Mouse (Mus musculus): ENCODE data around the gene Dnase1l2.
"Not testable (repeated sequence)": the region's sequence is repeated elsewhere in the genome, so short reads cannot be mapped to it uniquely, and the experiment has no call there.

Dnase1l2 gene

GRCm38 (mm10) chr17:24472512-24472911 is 29.6 kb upstream of the Dnase1l2 start:
- DNase-seq (ENCODE audit: extremely low read depth, low read depth) = no peak

- no peak for DNase-seq (ENCODE audit: extremely low read depth, low read depth)
Measured at GRCm38 (mm10) chr17:24470701-24471527, 28.0 kb upstream of the Dnase1l2 start.

DNA sequence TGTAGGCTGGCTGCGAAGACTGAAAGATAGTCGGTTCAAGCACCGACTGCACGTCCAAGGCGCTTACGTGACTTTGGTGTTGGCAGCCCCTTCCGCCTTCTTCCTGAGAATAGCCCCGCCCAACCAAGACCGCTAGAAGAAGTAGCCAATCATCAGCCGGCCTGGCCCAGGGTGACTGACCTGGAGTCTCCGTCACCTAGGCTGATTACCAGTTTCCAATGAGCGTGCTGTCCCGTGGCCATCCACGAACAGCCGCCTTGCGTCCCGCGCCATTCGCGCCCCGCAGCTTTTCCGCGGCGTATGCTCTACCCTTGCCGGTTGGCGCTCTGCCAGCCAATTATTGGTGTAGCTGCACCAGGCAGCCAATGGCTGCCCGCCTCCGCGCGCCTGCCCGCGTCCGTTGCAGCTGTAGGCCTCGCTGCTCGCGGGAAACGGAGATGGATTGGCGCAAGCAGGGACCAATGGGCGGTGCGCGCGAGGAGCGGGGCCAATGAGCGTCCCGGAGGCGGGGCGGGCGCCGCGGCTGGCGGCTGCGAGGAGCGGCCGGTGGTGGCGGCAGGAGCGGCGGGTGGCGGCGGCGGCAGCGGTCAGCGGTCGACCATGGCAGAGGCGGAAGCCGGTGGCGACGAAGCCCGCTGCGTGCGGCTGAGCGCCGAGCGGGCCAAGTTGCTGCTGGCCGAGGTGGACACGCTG is 27.2 kb upstream of the Dnase1l2 start, which contains the start of the genes E4f1 and Pgp:
Gene E4f1 (minus strand): TSS at position 404 of the 693 bp plus-strand sequence.
Gene Pgp (plus strand): TSS at position 483 of the 693 bp plus-strand sequence.
- peak; percentile 94 for DNase-seq (ENCODE audit: extremely low read depth, low read depth)

DNA sequence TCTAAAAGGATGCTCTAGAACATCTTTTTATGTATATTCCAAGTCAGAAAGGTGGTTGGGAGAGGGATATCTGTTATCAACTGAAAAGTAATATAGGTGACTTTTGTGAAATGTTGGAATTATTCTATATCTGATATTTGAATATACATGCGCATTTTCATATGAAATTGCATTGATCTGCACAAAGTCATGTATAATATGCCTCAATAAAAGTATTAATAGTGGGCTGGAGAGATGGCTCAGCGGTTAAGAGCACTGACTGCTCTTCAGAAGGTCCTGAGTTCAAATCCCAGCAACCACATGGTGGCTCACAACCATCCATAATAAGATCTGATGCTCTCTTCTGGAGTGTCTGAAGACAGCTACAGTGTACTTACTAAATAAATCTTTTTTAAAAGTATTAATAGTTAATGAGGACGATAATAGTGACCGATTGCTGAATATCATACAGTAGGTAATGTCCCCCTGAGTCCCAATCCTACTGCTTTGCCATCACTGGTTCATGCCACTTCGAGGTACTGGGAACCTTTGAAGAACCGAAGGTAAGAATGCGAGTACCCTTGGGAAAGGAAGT is 26.5 kb upstream of the Dnase1l2 start:
- peak; percentile 36 for DNase-seq (ENCODE audit: extremely low read depth, low read depth)

GRCm38 (mm10) chr17:24468636-24469246 is 25.8 kb upstream of the Dnase1l2 start:
- DNase-seq (ENCODE audit: extremely low read depth, low read depth) = no peak

DNA sequence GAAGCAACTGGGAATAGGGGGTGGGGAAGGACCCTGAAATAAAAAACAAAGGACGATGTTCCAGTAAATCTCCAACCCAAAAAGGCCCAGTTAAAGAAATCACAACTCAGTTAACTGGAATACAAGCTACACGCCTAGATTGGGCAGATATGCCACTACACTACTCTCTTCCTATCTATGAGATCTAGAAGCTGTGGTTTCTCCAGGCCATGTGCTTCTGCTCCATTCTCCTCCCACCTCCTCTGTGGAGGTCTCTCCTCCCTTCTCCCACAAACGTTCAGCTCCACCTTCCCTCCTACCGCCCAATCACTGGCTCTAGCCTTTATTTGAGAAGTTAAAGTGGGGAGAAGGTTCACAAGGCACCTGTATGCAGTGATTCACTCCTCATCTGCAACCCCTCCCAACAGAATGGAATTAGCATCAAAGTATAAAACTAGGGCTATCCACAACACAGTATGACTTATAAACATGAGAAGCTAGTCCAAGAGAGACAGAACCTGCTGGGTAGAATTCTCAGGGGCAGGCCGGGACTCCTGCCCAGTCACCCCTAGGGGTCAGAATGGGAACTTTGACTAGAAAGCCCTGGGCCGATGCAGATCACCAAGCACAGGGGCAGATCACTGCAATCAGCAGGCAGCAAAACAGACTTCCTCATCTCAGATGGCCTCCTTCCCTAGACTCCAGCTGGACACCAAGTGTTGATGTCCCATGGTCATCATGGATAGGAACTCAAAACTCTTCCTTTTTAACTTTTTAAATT is 20.6 kb upstream of the Dnase1l2 start:
- DNase-seq (ENCODE audit: extremely low read depth, low read depth) = no peak

- DNase-seq (ENCODE audit: extremely low read depth, low read depth) = no peak
Measured at GRCm38 (mm10) chr17:24462932-24463331, 20.0 kb upstream of the Dnase1l2 start.

DNA sequence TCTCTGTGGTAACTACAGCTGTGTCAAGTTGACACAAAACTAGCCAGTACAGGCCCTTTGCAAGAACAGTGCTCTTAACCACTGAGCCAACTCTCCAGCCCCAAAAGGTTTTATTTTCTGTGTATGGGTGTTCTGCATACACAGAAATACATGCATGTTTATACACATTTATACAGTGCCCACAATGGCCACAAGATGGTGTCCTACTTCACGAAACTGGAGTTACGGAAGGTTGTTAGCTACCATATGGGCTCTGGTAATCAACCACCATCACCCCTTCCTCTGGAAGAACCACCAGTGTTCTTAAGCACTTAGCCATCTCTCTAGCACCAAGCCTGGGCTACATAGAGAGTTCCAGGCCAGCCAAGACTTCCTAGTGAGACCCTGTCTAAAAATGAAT is 18.7 kb upstream of the Dnase1l2 start:
- DNase-seq (ENCODE audit: extremely low read depth, low read depth) = peak; percentile 61

GRCm38 (mm10) chr17:24455523-24456206 is 12.8 kb upstream of the Dnase1l2 start:
- DNase-seq (ENCODE audit: extremely low read depth, low read depth) = not testable (repeated sequence)

- DNase-seq (ENCODE audit: extremely low read depth, low read depth) = peak; percentile 97
Measured at GRCm38 (mm10) chr17:24454756-24455522, 12.0 kb upstream of the Dnase1l2 start.

DNA sequence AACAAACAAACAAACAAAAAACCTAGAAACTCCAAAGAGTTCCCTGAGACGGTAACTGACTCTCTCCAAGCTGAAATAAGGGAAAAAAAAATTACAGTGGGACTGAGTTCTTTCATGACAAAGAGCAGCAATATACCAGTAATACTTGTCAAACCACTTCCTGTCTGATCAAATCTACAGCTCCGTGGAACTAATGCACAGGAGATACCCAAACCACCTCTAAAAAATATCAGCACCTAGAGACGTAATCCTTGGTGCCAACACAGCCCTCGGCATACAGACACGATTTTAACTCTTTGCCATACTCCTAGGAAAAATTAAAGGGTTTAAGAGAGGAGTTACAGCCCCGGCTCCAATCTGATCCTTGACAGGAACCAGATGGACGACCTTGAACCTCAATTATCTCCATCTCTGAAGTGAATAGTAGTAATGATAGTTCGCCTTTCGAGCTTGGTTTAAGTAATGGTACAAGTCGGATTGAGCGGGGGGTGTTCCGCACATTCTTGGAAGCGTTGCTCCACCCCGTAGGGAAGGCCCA is 11.4 kb upstream of the Dnase1l2 start:
- no peak for DNase-seq (ENCODE audit: extremely low read depth, low read depth)

GRCm38 (mm10) chr17:24453372-24453771 is 10.5 kb upstream of the Dnase1l2 start:
- no peak for DNase-seq (ENCODE audit: extremely low read depth, low read depth)

DNA sequence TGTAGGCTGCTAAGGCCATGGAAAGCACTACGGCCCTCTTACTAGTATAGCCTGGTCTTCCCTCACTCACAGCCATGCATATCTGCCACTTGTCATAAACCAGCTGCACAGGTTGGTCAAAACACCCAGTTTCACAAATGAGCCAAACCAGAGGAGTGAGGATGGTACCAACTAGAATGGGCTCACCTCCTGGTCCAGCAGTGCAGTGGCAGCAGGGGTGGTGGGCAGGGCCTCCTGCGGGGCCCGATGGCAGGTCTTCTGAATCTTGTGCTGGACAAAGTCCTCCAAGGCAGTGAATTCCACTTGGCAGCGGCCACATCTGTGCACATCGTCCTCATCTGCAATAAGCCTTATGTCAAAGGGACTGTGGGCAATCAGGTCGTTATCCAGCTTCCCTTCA is 8.3 kb upstream of the Dnase1l2 start:
- no peak for DNase-seq (ENCODE audit: extremely low read depth, low read depth)

DNA sequence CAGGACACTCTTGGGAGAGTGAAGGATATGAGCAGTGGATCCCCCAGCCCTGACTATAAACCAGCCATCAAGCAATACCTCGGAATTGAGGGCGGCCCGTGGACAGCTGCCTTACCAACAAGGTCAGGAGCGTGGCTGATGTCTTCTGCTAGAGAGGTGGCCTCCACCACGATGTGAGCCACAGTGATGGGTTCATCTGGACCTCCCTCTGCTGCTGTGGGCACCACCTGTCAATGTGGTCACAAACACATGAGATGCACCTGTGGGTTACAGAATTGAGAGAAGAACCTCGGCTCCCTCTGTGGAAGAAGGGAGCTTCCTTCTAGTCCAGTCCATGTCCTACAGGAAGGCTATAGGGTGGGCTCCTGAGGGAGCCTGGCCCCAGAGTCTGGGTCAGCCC is 6.6 kb upstream of the Dnase1l2 start:
- DNase-seq (ENCODE audit: extremely low read depth, low read depth) = no peak

DNA sequence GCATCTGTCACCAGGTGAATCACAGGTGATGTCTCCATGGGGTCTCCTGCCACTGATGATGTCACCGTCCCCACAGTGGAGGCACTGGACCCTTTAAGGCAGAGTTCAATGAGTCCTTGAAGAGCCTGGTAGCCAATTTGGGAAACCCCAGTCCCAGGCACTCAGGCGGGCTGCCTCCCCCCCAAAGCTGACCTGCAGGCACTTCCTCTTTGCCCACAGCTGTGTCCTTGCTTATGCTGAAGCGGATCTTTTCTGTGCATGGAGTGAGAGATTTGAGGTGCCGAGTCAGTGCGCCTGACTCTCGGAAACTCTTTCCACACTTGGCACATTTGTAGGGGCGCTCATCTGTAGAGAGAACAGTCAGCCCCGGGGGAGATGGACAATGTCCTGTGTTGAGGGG is 3.7 kb upstream of the Dnase1l2 start:
- DNase-seq (ENCODE audit: extremely low read depth, low read depth) = no peak

DNA sequence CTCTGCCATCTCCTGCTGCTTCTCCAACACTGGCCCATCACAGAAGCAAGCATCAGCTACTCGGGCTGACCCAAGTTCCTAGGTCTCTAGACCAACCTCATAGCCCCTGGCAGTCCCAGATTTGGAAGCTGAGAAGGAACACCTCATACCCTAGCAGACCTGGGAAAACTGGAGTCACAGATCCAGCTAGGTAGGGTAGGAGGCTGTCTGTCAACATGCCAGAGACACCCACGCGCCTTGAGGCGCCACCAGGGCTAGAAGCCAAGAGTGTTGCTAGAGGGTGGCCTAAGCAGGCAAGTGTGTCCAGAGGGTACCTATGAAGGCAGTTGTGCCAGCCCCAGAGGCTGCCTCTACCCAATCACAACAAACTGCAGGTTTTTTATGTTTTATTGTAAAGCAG is 504 bp upstream of the Dnase1l2 start:
- DNase-seq (ENCODE audit: extremely low read depth, low read depth) = no peak

GRCm38 (mm10) chr17:24442107-24442506 is 798 bp downstream of the Dnase1l2 start:
- DNase-seq (ENCODE audit: extremely low read depth, low read depth) = no peak

- DNase-seq (ENCODE audit: extremely low read depth, low read depth) = no peak
Measured at GRCm38 (mm10) chr17:24441148-24441547, 1.8 kb downstream of the Dnase1l2 start.

GRCm38 (mm10) chr17:24440377-24440776 is 2.5 kb downstream of the Dnase1l2 start:
- DNase-seq (ENCODE audit: extremely low read depth, low read depth) = no peak
